Mouse (Mus musculus): ENCODE measurements around the gene Ubtd2. TPM values are rescaled to one million over a fixed set of nuclear protein-coding genes. Genes with fewer than 3 reads are reported as not detected.

Ubtd2 gene
- polyA plus RNA-seq, 3 experiments from 2014 or later: 2.1 to 3.7 (median 2.9) TPM

DNA sequence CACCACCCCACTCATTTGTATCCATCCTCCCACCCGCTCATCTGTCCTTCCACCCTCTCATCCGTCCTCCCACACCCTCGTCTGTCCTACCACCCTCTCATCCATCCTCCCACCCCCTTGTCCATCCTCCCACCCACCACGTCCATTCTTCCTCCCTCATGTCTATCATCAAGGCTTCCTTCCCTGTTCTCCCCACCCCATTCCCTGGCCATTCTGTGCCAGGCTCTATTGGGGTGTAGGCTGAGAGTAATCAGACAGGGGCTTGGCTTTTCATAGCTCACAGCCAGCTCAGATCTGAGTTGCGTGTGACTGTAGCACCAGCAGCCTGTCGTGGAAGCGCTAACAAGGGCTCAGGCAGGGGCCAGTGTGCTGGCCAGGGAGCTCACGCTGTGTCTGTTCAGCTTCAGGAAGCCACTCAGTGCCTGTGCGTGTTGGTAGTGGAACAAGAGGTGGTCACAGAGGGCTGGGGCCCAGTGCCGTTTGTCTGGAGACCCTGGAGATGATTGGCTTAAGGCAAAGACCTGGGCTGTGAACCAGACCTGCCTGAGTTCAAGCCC is 92.3 kb downstream of the Ubtd2 start:
- no peak for ATAC-seq

DNA sequence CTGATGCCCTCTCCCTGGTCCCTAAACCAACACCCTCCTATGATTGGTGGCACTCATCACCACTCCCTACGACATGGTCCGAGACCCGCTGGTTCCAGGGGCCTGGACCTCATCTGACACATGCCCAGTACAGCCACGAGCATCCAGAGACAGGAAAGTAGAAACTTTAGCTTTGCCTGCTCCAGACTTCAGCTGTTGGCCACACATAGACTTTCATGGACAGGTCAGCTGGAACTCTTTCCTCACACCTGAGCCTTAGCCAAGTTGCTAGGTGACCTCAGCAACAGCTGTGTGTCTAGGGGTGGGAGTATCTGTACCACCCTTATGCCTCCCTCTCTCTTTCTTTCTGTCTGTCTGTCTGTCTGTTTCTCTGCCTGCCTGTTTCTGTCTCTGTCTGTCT is 93.1 kb downstream of the Ubtd2 start:
- no peak for ATAC-seq

DNA sequence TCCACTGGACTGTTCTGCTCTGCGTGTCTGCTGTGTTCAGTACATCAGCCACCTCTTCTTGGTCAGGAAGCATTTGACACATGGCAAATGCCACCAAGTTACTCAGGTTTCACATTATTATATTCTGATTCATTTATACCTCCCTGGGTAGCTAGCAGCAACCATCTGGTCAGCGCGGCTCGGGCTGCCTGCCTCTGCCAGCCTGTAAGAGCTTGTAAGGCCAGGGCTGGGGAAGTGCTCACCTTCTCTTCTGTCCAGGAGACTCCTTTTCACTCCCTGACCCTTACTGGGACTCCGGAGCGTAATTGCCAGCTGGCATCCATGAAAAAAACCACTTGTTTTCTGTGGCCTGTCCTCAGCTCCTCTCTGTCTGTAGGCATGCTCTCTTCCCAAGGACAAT is 94.1 kb downstream of the Ubtd2 start:
- ATAC-seq: no peak

DNA sequence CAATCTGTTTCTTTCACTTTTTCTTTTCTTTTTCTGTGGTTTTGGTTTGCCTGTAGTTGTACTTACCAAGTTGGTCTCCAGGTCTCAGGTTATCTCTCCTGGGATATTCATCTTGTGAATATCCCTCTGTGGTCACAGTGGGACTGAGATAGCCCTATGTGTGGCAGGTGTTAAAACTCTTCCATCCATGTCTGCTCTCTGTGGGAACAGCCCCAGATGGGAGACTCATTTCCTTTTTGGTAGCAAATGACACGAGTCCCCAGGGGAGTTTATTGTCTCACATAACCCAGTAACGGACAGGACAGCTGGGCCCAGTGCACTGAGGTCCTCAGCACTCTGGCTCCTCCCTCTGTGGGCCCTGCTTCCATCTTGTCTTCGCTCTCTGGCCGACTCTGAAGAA is 94.9 kb downstream of the Ubtd2 start:
- no peak for ATAC-seq

DNA sequence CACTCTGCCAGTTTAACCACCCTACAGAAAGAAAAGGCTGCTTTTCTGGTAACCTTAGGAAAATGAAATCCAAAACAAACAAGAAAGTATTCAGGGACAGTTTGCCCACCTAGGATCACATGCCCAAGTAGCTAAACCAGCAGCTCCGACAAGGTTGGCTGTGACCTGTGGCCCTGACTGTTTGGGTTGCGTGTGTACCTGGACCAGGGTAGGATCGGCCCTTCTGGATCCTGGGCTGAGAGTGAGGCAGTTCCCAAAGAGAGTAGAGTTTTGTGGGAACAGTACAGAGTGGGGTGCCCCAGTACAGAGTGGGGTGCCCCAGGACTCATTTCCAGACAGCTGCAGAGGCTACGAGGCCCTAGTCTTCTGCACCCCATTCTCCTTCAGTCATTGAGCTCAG is 95.9 kb downstream of the Ubtd2 start:
- ATAC-seq: no peak

DNA sequence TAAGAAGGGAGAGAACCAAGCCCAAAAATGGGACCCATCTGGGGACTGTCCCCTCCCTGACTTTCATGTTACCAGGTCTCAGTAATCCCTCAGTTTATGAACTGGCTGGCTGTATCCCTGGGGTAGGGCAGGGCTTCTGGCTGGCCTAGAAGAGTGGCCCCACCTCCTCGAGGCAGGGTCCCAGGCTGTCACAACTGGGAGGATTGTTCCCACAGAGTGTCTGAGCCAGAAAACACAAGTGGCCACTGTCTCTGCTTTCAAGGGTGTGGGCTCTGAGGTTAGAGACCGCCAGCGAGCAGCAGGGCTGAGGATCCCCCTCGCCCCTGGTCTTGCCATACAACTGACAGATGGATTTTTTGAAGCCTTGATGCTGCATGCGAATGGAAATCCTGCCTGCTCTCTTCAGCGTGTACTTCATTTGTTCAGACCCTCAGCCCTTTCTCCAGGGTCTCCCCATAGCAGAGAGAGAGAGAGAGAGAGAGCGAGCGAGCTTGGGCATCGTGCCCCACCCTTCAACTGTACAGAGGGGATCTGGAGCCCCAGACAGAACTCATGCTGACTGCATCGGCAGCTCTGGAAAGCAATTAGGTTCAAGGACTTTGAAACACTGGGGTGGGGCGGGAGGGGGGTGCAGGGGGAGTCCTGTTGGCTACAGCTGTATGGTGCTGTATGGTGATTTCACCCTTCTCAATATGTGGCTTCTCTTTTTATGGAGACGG is 96.6 kb downstream of the Ubtd2 start:
- no peak for ATAC-seq

DNA sequence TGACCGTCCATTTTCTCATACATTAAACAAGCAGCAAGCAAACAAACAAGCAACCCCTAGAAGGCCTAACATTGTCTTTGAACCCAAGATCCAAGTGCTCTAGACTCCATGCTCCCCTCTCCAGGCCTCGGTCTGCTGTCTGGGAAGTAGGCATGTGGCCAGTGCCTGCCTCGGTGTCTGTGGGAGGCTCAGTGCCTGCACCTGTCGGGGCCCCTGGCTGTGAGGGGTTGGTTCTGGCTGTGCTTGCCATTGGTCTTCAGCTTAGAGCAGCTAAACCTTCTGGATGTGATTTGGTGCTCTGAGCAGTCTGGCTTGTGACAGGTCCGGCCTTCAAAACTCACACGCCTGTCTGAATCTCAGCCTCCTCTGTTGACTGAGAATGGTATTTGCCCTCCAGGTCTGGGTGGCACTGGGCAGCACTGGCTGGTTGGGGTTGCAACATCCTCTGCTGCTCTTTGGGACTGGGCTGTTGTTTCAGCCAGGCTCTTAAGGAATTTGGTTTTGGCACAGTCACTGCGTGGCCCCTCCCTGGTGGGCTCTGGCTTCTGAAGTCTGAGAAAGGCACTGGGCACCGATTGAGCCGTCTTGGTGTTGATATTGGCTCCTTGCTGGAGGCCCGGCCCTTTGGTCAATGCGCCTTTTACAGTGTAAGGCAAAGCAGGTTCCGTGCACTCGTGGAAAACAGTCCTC is 97.4 kb downstream of the Ubtd2 start:
- ATAC-seq: no peak

DNA sequence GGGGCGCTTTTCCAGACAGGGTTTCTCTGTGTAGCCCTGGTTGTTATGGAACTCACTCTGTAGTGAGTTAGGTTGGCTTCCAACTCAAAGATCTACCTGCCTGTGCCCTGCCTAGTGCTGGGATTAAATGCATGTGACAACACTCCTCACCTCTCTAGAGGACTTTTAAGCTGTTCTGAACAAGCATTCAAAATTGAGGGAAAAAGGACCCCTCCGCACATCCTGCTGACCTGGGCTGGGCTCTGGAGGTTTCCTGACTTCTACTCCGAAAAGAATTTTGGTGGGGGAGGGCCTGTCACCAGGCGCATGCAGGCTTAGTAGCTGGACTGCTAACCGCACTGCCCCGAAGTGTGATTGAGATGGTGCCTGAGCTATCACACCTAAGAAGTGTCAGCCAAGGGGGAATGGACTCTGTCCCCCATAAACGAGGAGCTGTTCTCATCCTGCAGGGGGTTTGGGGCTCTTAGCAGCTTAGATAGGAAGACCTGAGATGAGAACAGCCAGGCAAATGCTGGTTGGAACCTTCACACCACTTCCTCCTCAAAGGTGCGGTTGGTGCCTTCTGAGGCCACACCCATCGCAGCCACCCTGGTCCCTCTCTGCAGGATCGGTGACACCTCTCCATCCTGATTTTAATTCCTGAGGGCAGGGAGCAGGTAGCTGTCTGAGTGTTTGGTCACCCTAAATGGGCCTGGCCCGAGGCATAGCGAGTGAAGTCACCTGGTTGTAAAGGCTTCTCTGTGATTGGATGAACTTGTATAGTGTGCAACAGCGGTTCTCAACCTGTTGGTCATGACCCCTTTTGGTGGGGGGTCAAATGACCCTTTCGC is 98.4 kb downstream of the Ubtd2 start:
- ATAC-seq: peak; percentile 73

DNA sequence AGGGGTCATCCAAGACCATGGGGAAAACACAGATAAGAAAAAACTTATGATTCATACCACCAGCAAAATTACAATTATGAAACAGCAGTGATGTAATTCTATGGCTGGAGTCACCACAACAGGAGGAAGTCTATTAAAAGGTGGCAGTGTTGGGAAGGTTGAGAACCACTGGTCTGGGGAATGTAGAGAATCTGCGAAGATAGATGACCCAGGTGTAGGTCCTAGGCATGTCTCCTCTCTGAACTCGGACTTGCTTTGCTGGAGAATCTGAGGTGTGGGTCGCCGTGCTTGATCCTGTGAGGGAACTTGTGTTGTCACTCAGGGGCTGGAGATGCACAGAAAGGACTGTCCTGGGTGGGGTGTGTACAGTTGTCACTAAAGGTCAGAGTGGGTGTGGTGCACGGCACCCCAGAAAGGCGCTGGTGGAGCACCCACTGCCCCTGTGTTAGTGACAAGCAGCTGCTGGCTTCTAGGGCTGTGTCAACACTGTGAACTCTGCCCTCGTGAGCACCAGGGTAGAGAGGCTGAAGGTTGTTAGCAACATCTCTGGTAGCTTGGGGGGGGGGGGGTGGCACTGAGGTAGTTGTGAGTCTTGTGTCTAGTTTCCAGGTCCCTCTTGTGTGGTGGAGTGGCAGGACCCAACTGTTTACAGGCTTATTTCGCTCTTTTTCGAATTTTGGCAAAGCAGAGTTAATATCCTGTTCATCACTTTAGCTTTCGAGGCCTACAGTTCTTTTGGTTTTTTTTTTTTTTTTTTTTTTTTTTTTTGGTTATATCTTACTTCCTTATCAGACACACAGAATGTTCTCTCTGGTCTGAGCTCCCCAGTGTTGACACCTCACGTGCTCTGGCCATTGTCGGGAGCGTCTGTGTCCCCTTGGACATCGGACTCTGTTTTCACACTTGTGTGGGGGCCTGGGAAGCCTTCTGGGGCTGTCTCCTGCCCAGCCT is 99.2 kb downstream of the Ubtd2 start:
- peak; percentile 36 for ATAC-seq

DNA sequence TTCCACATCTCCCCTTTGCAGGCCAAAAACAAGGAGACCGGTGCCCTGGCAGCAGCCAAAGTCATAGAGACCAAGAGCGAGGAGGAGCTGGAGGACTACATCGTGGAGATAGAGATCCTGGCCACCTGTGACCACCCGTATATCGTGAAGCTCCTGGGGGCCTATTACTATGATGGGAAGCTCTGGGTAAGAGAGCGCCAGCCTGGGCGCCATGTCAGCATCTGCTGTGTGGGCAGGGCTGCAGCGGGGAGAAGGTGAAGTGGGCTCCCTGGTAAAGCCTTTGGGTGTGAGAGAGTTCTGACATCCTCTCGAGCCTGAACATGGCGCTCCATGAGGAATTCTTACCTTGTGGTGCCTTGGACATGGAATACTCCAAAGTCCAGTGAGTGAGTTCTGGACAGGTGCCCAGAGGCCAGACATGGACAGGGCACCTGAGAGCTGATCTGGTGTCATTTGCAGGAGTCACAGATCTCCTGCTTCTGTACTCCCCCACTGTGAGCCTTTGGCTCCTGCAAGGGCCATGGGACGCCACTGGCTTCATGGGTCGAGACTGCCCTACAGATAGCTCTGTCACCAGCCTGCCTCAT is 100.0 kb downstream of the Ubtd2 start:
- no peak for ATAC-seq

DNA sequence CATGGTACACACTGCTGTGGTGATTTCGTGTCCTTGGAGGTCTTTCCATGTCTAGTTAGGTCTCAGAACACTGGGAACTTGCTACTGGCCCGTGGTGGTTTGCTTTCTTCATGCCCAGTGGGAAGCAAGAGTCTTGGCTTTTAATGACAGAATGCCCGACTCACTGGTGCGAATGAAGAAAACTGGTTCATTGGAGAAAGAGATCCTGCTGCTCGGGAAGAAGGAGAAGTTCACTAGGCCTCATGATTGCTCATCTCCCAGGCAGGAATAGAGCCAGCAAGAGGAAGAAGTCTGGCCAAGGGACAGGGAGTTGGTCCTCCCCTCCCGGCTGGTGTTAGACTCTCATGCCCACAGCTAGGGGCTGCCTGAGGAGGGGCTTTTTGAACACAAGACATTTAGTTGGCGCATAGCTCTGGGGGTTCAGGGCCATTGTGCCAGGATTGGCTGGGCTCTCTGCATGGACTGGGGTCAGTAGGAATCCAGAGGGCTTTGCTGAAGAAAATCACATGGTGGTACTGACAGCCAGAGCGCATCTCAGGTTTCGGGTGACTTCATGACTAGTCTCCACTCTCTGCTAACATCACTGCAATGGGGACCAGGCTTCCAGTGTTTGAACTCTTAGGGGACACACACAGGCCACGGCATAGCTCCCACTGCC is 101.3 kb downstream of the Ubtd2 start:
- ATAC-seq: no peak

DNA sequence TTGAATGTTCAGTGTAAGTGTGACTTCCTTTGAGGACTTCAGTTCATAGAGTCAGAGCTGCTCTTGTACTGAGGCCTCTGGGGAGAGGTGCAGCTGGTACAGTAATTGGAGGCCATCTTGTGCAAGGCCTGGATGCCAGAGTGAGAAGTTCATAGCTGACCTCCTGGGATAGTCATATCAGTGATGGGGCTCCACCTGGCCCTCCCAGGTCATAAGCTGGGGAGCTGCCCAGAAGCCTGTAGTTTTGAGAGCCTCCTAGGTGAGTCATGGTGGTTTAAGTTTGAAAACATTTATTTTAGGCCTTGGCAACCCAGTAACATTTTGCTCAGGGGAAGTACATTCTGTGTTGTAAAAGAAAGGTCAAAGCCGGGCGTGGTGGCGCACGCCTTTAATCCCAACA is 102.9 kb downstream of the Ubtd2 start:
- ATAC-seq: peak; percentile 22

DNA sequence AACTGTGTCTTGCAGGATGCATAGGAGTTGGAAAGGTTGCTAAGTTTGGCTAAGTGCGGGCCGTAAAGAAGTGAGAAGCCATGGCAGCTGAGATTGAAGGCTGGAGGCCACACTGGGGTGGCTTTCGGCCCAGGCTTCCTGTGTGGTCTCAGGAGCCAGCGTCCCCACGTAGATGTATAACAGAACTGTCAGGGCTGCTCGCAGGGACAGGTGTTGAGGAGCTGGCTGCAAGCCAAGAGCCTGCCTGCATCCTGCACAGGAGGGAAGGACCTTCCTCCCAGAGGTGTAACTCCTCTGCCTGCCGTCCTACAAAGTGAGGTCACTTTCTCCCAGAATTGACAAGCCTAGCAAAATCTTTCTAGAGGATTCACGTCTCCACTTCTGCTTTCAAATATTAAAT is 103.5 kb downstream of the Ubtd2 start:
- peak; percentile 7 for ATAC-seq

DNA sequence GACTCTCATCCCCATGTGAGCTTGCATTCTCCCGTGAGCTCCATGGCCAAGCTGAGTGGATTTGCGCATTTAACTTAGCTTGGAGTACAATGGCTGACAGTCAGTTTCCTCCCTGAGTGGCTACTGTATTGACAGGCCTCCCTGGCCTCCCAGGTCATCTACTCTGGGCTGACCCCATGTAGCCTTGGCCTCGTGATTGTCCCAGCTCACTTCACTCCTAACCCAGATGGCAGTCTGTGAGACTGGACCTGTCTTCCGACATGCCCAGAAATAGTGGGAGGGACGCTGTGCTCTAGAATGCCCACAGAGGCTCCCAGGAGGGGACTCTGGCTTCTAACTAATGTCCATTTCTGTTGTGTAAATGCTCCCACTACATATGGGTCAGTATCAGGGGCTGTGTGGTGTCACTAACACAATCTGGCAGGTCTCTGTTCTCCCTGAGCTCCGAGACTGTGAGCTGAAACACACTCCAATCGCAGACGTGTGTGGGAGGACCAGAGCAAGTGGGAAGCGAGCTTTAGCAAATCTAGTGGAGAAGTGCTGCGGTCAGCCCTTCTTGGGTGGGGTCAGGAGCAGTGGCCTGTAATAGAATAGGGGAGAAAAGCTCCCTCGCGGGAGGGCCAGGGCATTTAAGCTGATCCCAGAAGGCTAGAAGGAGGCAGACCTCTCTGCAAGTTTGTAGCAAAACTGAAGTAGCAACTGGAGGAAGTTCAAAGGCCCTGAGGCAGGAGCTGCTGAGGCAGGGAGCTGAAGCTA is 105.0 kb downstream of the Ubtd2 start:
- no peak for ATAC-seq

DNA sequence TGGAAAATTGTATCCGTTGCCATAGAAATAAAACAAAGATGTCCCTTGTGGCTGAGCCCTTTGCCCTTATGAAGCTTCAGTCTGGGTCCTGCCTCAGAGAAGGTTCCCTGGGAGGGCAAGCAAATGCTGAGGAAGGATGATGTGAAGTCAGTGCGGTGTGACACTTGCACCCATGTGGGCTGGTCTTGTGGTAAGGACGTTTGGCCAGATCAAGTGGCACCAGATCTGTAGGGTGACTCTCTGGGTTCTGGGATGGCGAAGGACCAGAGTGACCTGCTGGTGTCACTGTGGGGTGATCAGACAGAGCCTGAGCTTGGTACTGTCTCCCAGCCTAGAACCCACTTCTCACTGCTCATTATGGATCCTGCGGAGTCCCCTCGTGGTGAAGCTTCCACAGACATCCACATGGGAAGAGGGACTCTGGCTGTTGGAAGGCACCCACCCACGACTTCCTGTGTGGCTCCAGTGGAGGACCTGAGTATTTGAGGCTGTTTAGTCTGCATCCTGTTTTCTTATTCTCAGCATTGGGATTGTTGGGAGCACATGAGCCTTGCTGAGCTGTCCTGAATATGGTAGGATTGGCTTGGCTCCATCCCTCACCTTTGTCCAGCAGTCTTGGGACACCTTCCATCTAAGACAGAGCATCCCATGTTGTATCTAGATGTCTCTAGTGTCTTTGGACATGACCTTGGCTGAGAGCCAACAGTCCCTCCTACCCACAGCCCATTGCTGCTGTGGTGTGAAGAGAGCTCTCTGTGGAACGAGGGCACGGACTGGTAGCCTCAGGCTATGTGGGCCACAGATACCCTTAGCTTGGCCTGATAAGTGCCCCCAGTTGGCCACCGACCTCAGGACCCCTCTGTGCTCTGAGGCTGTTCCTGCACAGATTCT is 106.5 kb downstream of the Ubtd2 start:
- ATAC-seq: peak; percentile 39

DNA sequence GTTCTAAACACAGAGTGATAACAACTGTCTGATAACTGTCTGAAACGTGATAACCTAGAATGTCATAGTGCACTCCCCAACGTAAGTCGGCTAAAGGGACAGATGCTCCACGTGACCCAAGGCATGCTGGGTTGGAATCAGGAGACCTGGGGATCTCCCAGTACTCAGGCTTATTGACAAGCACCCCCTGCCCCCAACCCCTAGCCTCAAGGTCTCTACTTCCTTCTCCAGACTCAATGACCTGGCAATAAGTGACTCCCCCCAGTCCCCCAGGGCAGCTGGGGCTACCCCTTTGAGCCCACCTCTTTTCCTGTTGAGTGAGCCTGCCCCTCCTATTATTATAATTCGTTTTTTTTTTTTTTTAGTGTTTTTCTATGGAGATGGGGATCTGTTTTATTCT is 107.5 kb downstream of the Ubtd2 start:
- no peak for ATAC-seq

DNA sequence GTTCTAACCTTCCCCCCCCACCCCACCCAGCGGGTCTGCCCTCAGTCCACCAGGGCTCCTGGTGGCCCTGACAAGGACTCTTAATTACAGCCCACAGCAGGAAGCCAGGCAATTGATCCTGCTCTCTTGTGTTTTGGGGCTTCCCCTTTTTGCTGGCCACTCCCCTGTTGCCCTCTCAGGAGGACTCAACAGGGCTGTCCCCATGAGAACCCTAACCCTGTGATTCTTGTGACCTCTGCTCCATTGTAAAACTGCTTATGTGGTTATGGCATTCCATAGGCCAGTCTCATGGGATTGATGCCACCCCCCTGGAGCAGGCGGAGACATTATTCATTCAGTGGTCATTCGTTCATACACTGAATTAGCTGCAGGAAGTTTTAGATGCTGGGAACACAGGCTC is 108.5 kb downstream of the Ubtd2 start:
- ATAC-seq: peak; percentile 20

DNA sequence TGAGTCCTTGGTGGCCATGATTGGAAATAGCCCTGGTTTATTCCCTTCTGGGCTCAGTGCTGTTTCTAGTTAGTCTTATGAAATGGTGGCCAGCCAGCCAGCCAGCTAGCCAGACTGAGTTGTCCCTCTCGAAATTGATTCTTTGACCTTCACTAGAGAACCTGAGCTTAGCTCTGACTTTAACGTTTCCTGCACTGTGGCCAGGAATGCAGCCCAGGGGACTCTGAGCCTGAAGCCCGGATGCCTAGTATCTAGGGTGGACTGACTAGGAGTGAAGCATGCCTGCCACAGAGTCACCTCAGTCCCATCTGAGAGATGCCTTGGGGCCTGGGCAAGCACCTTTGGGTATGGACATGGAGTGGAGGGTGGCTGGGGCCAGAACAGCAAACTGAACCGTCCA is 109.5 kb downstream of the Ubtd2 start:
- no peak for ATAC-seq

DNA sequence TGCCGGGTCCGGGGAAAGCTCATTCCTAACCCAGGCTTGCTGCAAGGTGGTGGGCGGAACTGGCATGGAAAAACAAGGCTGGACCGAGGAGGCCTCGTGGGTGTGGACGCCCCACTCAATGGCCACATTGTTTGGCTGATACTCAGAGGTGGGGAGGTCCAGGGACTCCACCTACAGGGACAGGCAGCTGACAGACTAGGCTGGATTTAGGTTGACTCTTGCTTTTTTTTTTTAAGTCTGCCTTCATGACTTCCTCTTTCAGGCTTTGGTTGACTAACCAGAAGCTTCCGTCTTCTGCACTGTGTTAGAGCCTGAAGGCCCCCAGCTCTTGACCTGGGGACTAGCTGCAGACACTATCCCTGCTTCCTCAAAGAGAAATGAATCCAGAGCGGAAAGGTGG is 109.9 kb downstream of the Ubtd2 start:
- peak; percentile 38 for ATAC-seq
